Mouse (Mus musculus) brain, embryonic 14.5 days (tissue): ENCODE data around the gene Fscn2.

Experiments
- CTCF ChIP-seq: fragments of 200-500 bp; IDR thresholded peaks from 2 replicates; pipeline ENCODE4 v1.5.1; 2012; ENCODE audit warnings: inconsistent platforms, mild to moderate bottlenecking, moderate library complexity, borderline replicate concordance; ENCODE audit not compliant: insufficient read depth, insufficient read length; ENCODE audit errors: extremely low read depth
- POLR2A ChIP-seq: fragments of 200-500 bp; IDR thresholded peaks from 2 replicates; pipeline ENCODE4 v1.6.1; 2012; ENCODE audit warnings: mild to moderate bottlenecking, inconsistent platforms, borderline replicate concordance; ENCODE audit not compliant: poor library complexity, insufficient read depth, insufficient read length, severe bottlenecking; ENCODE audit errors: extremely low read depth

- TF ChIP-seq CTCF (no peak), POLR2A (no peak)
Observed at GRCm38 (mm10) chr11:120354304-120355276, 6.7 kb upstream of the Fscn2 start.
